Mouse (Mus musculus) CH12F3 (cell line): ENCODE measurements around the gene Gm7682.
"Not testable (repeated sequence)": the region's sequence is repeated elsewhere in the genome, so short reads cannot be mapped to it uniquely, and the experiment has no call there.

ENCODE experiments used
- in situ Hi-C: fragments of 300-500 bp; cut with MboI; formaldehyde crosslinking; loops from 2 replicates; pipeline ENCODE4 v1.14.3; 2020; ENCODE audit warnings: low sequenced_read_pairs

Gm7682 gene

GRCm38 (mm10) chr5:94445484-94445883 lies at the start of gene Gm7682:
Gene Gm7682, plus strand, starts transcription at chr5:94445784.
- in situ Hi-C loops, result not testable (repeated sequence)
